Mouse (Mus musculus) liver, adult 2 months (tissue): Measurements from ENCODE around the gene Ctso.

Source experiments
- CTCF ChIP-seq: fragments of 200-500 bp; IDR thresholded peaks from 2 replicates; pipeline ENCODE4 v1.5.1; 2011; ENCODE audit warnings: low read depth, low read length, control low read depth
- POLR2A ChIP-seq: fragments of 200-500 bp; IDR thresholded peaks from 2 replicates; pipeline ENCODE4 v1.6.1; 2011; ENCODE audit warnings: low read length, control low read depth; ENCODE audit not compliant: insufficient read depth; ENCODE audit errors: extremely low read depth

DNA sequence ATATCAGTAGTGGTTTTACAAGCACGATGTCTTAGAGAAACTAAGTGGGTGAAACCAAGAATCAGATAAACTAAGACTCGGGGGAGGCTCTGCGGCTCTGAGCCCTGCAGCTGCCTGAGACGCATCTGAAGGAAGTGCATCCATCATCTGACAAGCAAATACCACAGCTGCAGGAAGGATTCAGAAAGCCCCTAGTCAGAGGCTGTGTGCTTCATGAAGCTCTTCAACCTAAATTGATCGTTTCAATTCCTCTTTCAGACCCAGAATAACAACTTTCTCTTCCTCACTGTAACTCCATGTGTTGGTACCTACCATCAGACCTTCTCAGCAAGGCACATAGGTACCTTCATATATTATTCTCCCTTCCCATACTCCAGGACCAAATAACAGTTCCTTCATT lies 6.5 kb upstream of the Ctso start:
- TF ChIP-seq CTCF (no peak), POLR2A (no peak)
